Mouse (Mus musculus) telencephalon, adult 2 months (tissue): ENCODE measurements at regions not wholly inside any gene's neighbourhood (a gene's known extent, or its start where the extent isn't known, plus 50 kb on each side); places are given as distances from the start of the nearest gene placed in this dataset.

ENCODE experiments used
- DNase-seq: peaks from one replicate; pipeline ENCODE4 v3.0.0-alpha.2; 2011; ENCODE audit warnings: low read depth, low spot score

- no peak for DNase-seq
These were observed 237.0 kb upstream of the Cnr1 start for GRCm38 (mm10) chr4:33687434-33687833.

GRCm38 (mm10) chr4:33693441-33693840 lies 231.0 kb upstream of the Cnr1 start:
- no peak for DNase-seq

- peak; percentile 83 for DNase-seq
These were observed 227.4 kb upstream of the Cnr1 start for GRCm38 (mm10) chr4:33696969-33697368.

DNA sequence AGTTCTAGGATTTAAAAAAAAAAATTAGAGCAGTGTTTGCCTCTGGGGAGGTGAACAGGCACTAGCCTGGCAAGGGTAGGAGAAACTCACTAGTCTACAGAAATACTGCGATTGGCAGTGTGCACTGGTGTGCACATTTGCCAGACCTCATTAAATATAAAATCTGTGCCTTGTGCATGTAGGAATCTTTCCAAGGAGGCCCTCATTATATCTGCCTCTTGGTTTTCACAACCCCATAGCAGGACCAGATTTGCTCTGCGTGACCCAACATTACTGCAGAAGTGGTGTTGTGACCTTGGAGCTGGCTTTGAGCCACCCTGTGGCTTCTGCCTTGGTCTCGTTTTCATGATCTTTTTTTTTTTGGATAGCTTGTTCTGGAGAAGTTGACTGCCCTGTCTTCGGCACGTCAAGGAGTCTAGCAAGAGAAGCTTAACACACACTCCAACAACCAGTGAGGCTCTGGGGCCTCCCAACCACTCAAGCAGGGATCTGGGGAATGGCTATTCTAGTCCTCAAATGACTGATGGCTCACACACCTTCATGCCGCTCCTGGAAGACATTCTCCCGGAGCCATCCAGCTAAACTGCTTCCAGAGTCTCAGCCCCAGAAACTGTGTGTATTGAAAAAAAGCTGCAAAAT lies 222.2 kb upstream of the Cnr1 start:
- no peak for DNase-seq

GRCm38 (mm10) chr4:33705722-33706121 lies 218.7 kb upstream of the Cnr1 start:
- DNase-seq, result no peak

DNA sequence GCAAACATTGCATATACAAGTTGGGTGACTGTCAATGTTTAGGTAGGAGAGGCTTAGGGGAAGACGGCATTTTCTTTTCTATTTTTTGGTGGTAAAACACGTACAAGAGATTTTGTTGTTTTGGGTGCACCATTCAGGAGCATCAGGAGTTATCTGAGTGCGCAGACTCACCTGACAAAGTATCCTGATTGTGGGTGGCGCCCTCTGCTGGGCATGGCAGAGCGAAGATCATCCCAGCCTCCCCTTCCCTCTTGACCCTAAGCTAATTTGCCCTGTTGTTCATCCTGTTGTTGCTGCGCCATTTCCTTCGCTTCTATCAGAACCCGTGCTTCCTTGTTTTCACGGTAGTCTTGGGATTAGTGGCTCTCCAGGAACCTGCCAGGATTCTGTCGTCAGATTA lies 217.6 kb upstream of the Cnr1 start:
- DNase-seq, result no peak

GRCm38 (mm10) chr4:33716475-33717117 lies 207.8 kb upstream of the Cnr1 start:
- no peak for DNase-seq

DNA sequence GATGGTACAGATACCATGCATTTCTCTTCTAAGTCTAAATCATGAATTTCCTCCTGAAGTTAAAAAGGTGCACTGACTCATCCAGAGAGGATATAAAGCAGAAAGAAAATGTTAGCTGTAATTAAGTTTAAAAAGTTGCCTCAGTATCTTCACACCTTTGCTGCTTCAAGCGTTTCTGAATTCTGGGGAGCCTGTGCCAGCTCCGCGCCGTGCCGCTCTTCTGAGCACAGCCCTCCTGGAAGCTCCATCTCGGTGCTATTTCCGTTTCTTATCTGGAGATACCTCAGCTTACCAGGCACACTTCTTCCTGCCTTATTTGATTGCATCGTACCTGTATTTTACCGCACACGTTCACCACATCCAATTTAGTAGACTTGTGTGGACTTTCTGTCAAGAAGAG lies 203.4 kb upstream of the Cnr1 start:
- DNase-seq, result no peak

DNA sequence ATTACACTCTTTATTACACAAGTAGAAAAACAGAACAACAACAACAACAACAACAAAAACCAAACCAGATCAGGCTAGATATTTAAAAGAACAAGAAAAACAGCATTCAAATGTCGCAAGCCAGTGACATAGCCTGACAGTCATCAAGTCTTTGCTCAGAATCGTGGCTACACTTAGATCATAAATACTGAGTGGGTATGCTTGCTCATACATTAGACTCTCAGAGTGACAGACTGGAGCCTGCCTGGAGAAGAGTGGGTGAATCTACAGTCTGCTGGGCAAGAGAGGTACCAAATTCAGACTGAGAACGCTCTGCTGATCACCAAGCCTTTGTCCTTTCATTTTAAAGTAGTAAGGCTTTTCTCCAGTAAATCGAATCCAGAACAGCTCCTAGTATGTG lies 202.4 kb upstream of the Cnr1 start:
- DNase-seq, result no peak

- no peak for DNase-seq
These were observed 192.6 kb upstream of the Cnr1 start for GRCm38 (mm10) chr4:33731837-33732236.

- no peak for DNase-seq
These were observed 189.5 kb upstream of the Cnr1 start for GRCm38 (mm10) chr4:33734923-33735322.

GRCm38 (mm10) chr4:33735442-33735966 lies 188.9 kb upstream of the Cnr1 start:
- DNase-seq, result peak; percentile 60

DNA sequence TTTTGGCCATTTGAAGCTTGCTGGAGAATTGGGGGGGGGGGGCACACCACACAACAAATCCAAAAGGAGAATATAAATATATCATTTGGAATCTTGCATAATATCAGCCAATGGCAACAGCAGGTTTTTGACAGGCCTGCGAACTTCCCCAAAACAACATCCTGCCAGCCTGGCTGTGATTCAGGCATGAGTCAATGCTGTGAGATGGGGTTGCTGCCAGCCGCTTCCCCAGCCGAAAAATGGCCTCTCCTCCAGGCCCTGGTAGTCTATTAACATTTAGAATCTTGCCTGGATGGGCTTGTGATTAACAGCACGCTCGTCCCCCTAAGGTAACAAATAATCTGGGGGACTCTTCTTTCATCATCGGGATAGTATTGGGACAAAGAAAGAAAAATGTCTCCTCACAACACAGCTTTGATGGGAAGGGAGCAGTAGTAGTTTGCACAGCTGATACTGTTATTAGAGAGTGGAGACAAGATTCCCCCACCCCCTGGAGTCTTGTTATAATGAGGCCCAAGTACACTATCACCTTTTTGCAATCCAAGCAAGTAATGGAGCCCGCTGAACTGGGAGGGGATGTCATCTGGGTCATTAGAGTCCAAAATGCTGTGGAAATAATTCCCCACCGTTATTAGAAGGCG lies 188.2 kb upstream of the Cnr1 start:
- DNase-seq, result peak; percentile 65

- no peak for DNase-seq
These were observed 187.1 kb upstream of the Cnr1 start for GRCm38 (mm10) chr4:33737337-33737736.

- no peak for DNase-seq
These were observed 186.5 kb upstream of the Cnr1 start for GRCm38 (mm10) chr4:33737859-33738417.

DNA sequence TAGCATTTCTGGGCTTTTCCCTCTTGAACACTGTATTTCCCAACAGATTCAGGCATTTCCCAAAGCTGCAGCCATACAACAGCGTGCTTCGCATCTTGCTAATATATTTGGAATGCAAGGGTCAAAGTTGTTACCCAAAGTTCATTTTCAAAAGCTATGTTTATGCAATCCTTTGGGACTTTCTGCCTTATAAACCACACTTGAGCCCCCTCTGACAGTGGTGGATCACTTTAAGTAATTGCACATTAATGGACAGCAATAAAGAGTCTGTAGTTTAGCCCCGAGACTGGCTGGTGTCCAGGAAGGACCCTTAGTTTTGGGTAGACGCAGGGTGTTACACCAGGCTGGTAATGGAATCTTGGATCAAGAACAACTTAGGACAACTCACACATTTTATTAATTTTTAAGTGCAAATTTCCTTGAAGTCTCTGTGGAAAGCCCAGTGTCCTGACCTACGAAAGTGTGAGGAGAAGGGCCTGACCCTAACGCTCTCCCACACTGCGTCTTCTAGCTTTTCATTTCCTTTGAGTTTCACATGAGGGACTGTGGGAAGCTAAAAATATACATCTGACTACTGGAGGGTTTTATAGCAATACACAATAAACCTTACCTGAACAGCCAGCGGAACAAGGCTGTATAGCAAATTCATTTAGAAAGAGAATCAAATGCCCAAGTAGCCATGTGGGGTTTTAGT lies 185.0 kb upstream of the Cnr1 start:
- DNase-seq, result no peak

GRCm38 (mm10) chr4:33740982-33741381 lies 183.4 kb upstream of the Cnr1 start:
- no peak for DNase-seq

DNA sequence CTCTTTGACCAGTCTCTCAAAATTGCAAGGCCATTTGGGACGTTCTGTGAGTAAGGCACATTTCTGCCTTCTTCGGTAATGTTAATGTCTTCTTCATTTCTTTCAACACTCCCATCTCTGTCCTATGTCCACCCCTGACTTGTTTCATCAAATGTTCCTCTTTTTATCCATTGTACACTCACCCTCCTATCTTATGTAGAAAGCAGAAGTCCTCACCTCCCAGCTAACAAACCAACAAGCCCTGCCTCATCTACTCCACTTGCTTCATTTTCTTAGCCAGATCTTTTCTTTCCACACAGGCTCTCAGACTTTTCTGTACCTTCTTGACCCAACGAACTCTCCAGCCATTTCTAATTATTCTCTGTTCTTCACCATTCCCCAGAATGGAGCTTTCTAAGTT lies 179.2 kb upstream of the Cnr1 start:
- no peak for DNase-seq

GRCm38 (mm10) chr4:33747316-33747895 lies 177.0 kb upstream of the Cnr1 start:
- no peak for DNase-seq

GRCm38 (mm10) chr4:33767721-33768120 lies 156.7 kb upstream of the Cnr1 start:
- DNase-seq, result no peak

DNA sequence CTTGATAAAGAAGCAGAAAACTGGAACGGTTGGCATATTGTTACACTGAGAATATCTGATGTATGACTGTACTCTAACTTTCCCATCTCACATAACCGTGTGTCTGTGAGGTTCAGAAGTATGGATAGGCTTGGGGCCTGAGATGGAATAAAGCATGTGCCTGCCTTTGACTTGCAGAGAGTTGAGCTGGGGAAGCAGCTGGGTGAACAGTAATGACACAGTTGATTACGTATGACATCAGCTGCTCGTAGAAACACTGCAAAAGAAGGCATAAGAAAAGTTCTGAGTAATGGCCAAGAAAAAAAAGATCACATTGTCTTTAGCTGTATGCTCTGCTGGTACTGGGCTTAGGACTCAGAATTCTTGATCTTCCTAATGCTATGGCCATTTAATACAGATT lies 138.4 kb upstream of the Cnr1 start:
- no peak for DNase-seq

DNA sequence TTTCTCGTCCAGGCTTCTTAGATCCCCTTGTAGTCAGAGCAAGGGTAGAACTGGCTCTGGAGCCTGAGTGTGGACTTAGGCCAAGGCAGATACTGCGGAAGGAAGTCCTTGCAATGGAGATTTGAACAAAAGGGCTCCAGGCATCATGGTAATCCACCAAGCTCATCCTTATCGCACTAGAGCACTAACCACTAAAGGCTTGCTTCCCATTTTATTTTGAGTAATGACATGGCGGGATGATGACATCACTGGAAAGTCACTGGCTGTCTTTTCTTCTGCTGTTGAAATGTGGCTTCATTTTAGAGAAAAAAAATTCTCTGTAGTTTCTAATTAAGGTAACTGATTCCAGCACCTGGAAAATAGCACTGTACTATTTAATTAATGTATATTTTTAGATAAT lies 137.4 kb upstream of the Cnr1 start:
- no peak for DNase-seq
